Mouse (Mus musculus) heart, embryonic 12.5 days (tissue): Measurements from ENCODE around the gene Zdhhc7. TPM values are rescaled to one million over a fixed set of nuclear protein-coding genes. Genes with fewer than 3 reads are reported as not detected.

Experiments
- ATAC-seq: fragments of 200-750 bp; cut with Nextera tagmentation; 2 replicates; pipeline ENCODE4 v1.8.0; 2017; ENCODE audit warnings: moderate TSS enrichment, moderate library complexity; ENCODE audit not compliant: insufficient number of reproducible peaks, low FRiP score
- H3K27ac ChIP-seq: fragments of 300-500 bp; sonication (generic); 2 replicates; pipeline ENCODE4 v1.5.1; 2016; ENCODE audit warnings: mild to moderate bottlenecking, moderate library complexity; ENCODE audit not compliant: poor library complexity, severe bottlenecking
- H3K27me3 ChIP-seq: fragments of 300-500 bp; sonication (generic); replicated peaks from 2 replicates; pipeline ENCODE4 v1.6.1; 2016; ENCODE audit warnings: mild to moderate bottlenecking, moderate library complexity
- H3K36me3 ChIP-seq: fragments of 300-500 bp; sonication (generic); 2 replicates; pipeline ENCODE4 v1.6.1; 2016; ENCODE audit warnings: mild to moderate bottlenecking, moderate library complexity
- H3K4me1 ChIP-seq: fragments of 300-500 bp; sonication (generic); replicated peaks from 2 replicates; pipeline ENCODE4 v1.6.1; 2016; ENCODE audit warnings: mild to moderate bottlenecking
- H3K4me2 ChIP-seq: fragments of 300-500 bp; sonication (generic); 2 replicates; pipeline ENCODE4 v1.6.1; 2016; ENCODE audit warnings: mild to moderate bottlenecking, moderate library complexity
- H3K4me3 ChIP-seq: fragments of 300-500 bp; sonication (generic); 2 replicates; pipeline ENCODE4 v1.5.1; 2016; ENCODE audit warnings: mild to moderate bottlenecking
- H3K9ac ChIP-seq: fragments of 300-500 bp; sonication (generic); 2 replicates; pipeline ENCODE4 v1.6.1; 2016; ENCODE audit warnings: mild to moderate bottlenecking, moderate library complexity
- H3K9me3 ChIP-seq: fragments of 300-500 bp; sonication (generic); replicated peaks from 2 replicates; pipeline ENCODE4 v1.6.1; 2016; ENCODE audit warnings: mild to moderate bottlenecking, moderate library complexity
- WGBS: fragments of 180-500 bp; shearing (Covaris S2); methylation state at CpG from one replicate; pipeline ENCODE4 v1.1.7; 2016; 5-methylcytosine and 5-hydroxymethylcytosine counted together
- polyA plus RNA-seq: library from polyadenylated mRNA; unstranded; fragments of >200 nt; fragmentation: Nextera tagmentation; extraction: Ambion mirVana; gene quantifications from 2 replicates; pipeline ENCODE4 v1.2.1, GENCODE M21; 2016

Zdhhc7 gene
- polyA plus RNA-seq, 1 experiment from 2014 or later, result 33.9 TPM

DNA sequence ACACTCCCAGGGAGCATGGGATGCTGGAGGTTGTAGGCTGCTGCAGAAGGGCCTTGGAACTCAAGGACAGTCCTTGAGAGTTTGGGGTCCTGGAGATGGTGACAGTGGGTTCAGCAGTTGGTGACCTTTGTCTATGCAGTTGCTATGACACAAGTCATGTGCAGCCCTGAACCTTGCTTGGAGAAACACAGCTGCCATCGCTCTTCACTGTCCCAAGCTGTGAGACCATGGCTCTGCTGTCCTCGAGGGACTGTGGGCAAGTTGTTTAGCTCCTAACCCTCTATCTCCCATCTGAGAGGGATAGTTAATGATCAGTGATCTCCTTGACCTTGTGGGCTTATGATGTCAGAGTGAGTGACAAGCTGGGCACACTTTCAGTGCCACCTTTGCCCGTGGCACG lies 64.7 kb downstream of the Zdhhc7 start:
- Histone ChIP-seq H3K4me1 (peaks cover 51% of the 10 kb centered on the region), H3K27ac (peak overlapping the region; percentile 32; the same call in 1 of the 2 replicates), H3K4me2 (peak overlapping the region; percentile 3; the same call in 1 of the 2 replicates), H3K27me3 (peaks cover 16% of the 10 kb centered on the region), H3K4me3 (no peak overlapping the region), H3K9ac (0 out of 2 replicates have a peak overlapping the region, but pooled peaks have one; percentile 19), H3K9me3 (peaks cover 4% of the 10 kb centered on the region; the same call in 1 of the 2 replicates), H3K36me3 (no peaks in the 10 kb centered on the region)
- 80% methylated on average over 4 of the region's 4 CpGs for WGBS
- ATAC-seq, result no peak

DNA sequence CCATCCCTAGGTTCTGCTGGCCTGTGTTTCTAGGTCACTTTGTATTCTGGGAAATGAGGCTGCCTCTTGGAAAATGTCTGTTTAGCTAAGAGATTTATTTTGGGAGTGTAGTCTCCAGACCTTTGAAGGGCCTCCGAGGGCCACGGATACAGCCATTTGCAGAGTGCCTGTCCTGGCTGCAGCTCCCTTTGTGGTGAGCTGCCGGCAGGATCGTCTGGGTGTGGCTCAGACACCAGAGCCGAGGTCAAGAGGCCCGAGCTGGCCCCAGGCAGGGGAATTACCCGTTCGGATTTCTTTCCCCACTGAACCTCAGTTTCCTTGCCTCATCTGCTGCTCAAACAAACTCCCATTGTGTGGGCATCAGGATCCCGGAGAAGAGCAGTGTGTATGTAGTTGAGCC lies 65.2 kb downstream of the Zdhhc7 start:
- no peaks in the 10 kb centered on the region for H3K36me3 ChIP-seq
- ATAC-seq, result no peak
- peaks cover 16% of the 10 kb centered on the region for H3K27me3 ChIP-seq
- peaks cover 46% of the 10 kb centered on the region for H3K4me1 ChIP-seq
- peak overlapping the region; percentile 3; the same call in 1 of the 2 replicates for H3K4me2 ChIP-seq
- peak overlapping the region; percentile 32; the same call in 1 of the 2 replicates for H3K27ac ChIP-seq
- no peak overlapping the region for H3K4me3 ChIP-seq
- no peaks in the 10 kb centered on the region for H3K9me3 ChIP-seq
- 0 out of 2 replicates have a peak overlapping the region, but pooled peaks have one; percentile 19 for H3K9ac ChIP-seq
- WGBS, result 26% methylated on average over 9 of the region's 9 CpGs

DNA sequence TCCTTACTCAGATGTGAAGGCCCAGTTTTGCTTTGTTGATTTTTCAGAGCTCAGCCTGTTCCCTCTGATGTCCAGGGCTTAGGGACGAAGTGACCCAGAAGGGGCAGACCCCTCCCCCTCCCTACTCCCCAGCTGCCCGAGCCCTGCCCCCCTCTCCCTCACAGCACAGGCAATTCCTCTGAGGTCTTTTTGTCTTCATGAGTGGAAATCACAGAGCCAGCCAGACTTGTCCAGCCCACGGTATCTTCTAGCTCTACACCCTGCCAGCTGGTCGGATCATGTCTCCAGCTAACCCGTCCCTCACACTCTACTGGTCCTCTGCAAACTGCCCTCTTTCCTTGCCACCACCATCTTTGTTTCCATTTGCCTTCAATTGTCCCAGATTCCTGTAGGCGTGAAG lies 66.8 kb downstream of the Zdhhc7 start:
- Histone ChIP-seq H3K36me3 (no peaks in the 10 kb centered on the region), H3K27ac (no peak overlapping the region), H3K4me2 (no peak overlapping the region), H3K9me3 (no peaks in the 10 kb centered on the region), H3K9ac (no peak overlapping the region), H3K27me3 (peaks cover 16% of the 10 kb centered on the region), H3K4me3 (no peak overlapping the region), H3K4me1 (peaks cover 31% of the 10 kb centered on the region)
- ATAC-seq, result no peak
- WGBS, result 53% methylated on average over 6 of the region's 6 CpGs

DNA sequence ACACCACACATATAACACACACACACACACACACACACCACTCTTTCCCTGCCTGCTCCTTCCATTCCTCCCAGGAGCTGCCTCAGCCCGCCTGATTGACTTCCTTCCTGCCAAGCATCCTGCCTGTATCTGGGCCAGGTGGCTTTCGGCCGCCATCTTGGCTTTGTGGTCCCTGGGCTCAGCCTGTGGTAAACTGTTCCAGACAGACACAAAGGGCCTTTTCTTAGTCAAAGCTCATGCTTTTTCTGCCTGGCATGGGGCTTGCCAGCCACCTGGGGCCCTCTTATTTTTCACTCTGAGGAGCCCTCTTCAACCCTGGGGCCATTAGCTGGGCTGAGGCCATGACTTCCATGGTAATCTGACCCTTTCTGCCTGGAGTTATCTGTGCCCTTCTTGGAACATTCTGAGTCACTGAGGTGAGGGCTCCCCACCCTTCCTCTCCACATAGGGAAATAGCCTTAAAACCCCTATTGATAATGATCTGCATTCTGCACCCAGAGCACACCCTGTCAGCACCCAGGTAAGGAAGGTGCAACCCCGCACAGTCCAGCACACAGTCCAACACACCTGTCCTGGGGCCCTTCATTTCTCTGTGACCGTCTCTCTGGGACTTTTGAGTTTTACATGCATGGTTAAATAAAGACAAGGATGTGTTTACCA lies 68.6 kb downstream of the Zdhhc7 start:
- Histone ChIP-seq H3K27me3 (0 out of 2 replicates have a peak, but pooled peaks cover 5% of the 10 kb centered on the region), H3K27ac (no peak overlapping the region), H3K9me3 (no peaks in the 10 kb centered on the region), H3K4me1 (peaks cover 22% of the 10 kb centered on the region), H3K36me3 (no peaks in the 10 kb centered on the region), H3K4me3 (no peak overlapping the region), H3K9ac (no peak overlapping the region), H3K4me2 (no peak overlapping the region)
- whole genome bisulfite sequencing, result 88% methylated on average over 5 of the region's 5 CpGs
- no peak for ATAC-seq

Other genes with a start within 250 kb of the Zdhhc7 start
- 10.3 and 12.5 TPM in 2 replicates for gene Klhl36, start 239.2 kb downstream of the Zdhhc7 start, polyA plus RNA-seq
- gene Usp10, start 191.1 kb downstream of the Zdhhc7 start, polyA plus RNA-seq, result 112 and 116 TPM in 2 replicates
- gene Gm20388, start 190.6 kb downstream of the Zdhhc7 start, polyA plus RNA-seq, result 4.0 TPM in 1 of 2 replicates, not detected in the other
- 3.7 and 4.1 TPM in 2 replicates for gene Crispld2, start 109.0 kb downstream of the Zdhhc7 start, polyA plus RNA-seq
- gene 6430548M08Rik, start 12.7 kb upstream of the Zdhhc7 start, polyA plus RNA-seq, result 13.8 and 14.4 TPM in 2 replicates
- gene Fam92b, start 76.0 kb upstream of the Zdhhc7 start, polyA plus RNA-seq, result not detected in 2 replicates
- 14.0 and 15.3 TPM in 2 replicates for gene Gse1, start 127.0 kb upstream of the Zdhhc7 start, polyA plus RNA-seq